Mouse (Mus musculus): ENCODE data around the gene Ar. TPM values are rescaled to one million over a fixed set of nuclear protein-coding genes. Genes with fewer than 3 reads are reported as not detected.

The Ar gene
- 1.6 TPM for polyA plus RNA-seq (2015; fragmentation: Illumina TruSeq; extraction: RNeasy Lipid Tissue Mini Kit (QIAGEN cat#74804); ENCODE audit: insufficient read depth, low replicate concordance)

GRCm38 (mm10) chrX:98148531-98149342 lies at the start of gene Ar:
Gene Ar, plus strand, starts transcription at chrX:98148769.

Measured in spleen, adult 10 weeks (tissue).